Mouse (Mus musculus) midbrain, embryonic 14.5 days (tissue): Measurements from ENCODE around the gene Ccnyl1. TPM values are rescaled to one million over a fixed set of nuclear protein-coding genes. Genes with fewer than 3 reads are reported as not detected.
A peak's percentile ranks its signal among the peaks of the same experiment; 100 is the strongest.

Experiments
- ATAC-seq: fragments of 200-750 bp; cut with Nextera tagmentation; 2 replicates; pipeline ENCODE4 v1.8.0; 2017; ENCODE audit warnings: moderate number of reproducible peaks, moderate library complexity; ENCODE audit not compliant: low FRiP score, low TSS enrichment
- DNase-seq: peaks from one replicate; pipeline ENCODE4 v3.0.0-alpha.2; 2015
- H3K27ac ChIP-seq: fragments of 300-500 bp; sonication (generic); replicated peaks from 2 replicates; pipeline ENCODE4 v1.5.1; 2014; ENCODE audit warnings: mild to moderate bottlenecking, low read depth, low read length, moderate library complexity
- H3K27me3 ChIP-seq: fragments of 300-500 bp; sonication (generic); 2 replicates; pipeline ENCODE4 v1.6.1; 2014; ENCODE audit warnings: low read length, control low read depth, mixed read lengths; ENCODE audit not compliant: control insufficient read depth, insufficient read depth
- H3K36me3 ChIP-seq: fragments of 300-500 bp; sonication (generic); 2 replicates; pipeline ENCODE4 v1.6.1; 2014; ENCODE audit warnings: low read length, control low read depth; ENCODE audit not compliant: control insufficient read depth, insufficient read depth
- H3K4me1 ChIP-seq: fragments of 300-500 bp; sonication (generic); 2 replicates; pipeline ENCODE4 v1.6.1; 2014; ENCODE audit warnings: mild to moderate bottlenecking, antibody characterized with exemption, low read length, control low read depth; ENCODE audit not compliant: control insufficient read depth, insufficient read depth
- H3K4me2 ChIP-seq: fragments of 300-500 bp; sonication (generic); 2 replicates; pipeline ENCODE4 v1.6.1; 2014; ENCODE audit warnings: mild to moderate bottlenecking, low read length, moderate library complexity
- H3K4me3 ChIP-seq: fragments of 300-500 bp; sonication (generic); replicated peaks from 2 replicates; pipeline ENCODE4 v1.5.1; 2014; ENCODE audit warnings: low read depth, low read length
- H3K9ac ChIP-seq: fragments of 300-500 bp; sonication (generic); replicated peaks from 2 replicates; pipeline ENCODE4 v1.6.1; 2014; ENCODE audit warnings: mild to moderate bottlenecking, low read length, moderate library complexity
- H3K9me3 ChIP-seq: fragments of 300-500 bp; sonication (generic); 2 replicates; pipeline ENCODE4 v1.6.1; 2016; ENCODE audit warnings: low read length, control low read depth, mixed read lengths; ENCODE audit not compliant: control insufficient read depth
- WGBS: fragments of 180-500 bp; shearing (Covaris S2); extraction: QIAGEN DNeasy Blood & Tissue Kit; methylation state at CpG from one replicate; pipeline ENCODE4 v1.1.7; 2014; 5-methylcytosine and 5-hydroxymethylcytosine counted together
- polyA plus RNA-seq: library from polyadenylated mRNA; unstranded; fragments of >200 nt; fragmentation: Nextera tagmentation; extraction: Ambion mirVana; gene quantifications from 2 replicates; pipeline ENCODE4 v1.2.1, GENCODE M21; 2014

The Ccnyl1 gene
- polyA plus RNA-seq, 1 experiment from 2014 or later = 9.4 TPM

- Histone ChIP-seq H3K9me3 (no peaks in the 10 kb centered on the region), H3K4me3 (peak overlapping the region; percentile 91), H3K27me3 (no peaks in the 10 kb centered on the region), H3K9ac (peak overlapping the region; percentile 42), H3K36me3 (no peaks in the 10 kb centered on the region), H3K27ac (no peak overlapping the region), H3K4me1 (peaks cover 26% of the 10 kb centered on the region), H3K4me2 (peak overlapping the region; percentile 91)
- whole genome bisulfite sequencing = 27% methylated on average over 9 of the region's 9 CpGs
- DNase-seq (no peak), ATAC-seq (no peak)
These were observed 568 bp upstream of the Ccnyl1 start for GRCm38 (mm10) chr1:64689561-64690212.

DNA sequence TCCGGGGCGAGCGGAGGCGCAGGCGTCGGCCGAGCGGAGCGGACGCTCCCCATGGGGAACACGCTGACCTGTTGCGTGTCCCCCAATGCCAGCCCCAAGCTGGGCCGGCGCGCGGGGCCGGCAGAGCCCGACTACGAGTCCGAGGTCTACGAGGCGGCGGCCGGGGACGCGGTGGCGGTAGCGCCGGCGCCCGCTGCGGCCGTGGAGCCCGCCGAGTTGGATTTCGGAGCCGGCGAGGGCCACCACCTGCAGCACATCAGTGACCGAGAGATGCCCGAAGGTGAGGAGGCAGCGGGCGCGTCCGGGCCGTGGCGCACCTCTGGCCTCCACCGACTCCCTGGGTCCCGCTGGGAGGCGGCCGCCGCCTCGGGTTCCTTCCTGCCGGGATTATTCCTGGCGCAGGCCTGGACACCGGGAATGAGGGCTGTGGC is 881 bp downstream of the Ccnyl1 start:
- Histone ChIP-seq H3K4me2 (peak overlapping the region; percentile 89), H3K9me3 (no peaks in the 10 kb centered on the region), H3K27me3 (no peaks in the 10 kb centered on the region), H3K36me3 (no peaks in the 10 kb centered on the region), H3K27ac (peak overlapping the region; percentile 88), H3K4me3 (peak overlapping the region; percentile 91), H3K9ac (peak overlapping the region; percentile 79), H3K4me1 (peaks cover 26% of the 10 kb centered on the region)
- WGBS = under 1% methylated on average over 40 of the region's 55 CpGs
- DNase-seq = no peak
- no peak for ATAC-seq

GRCm38 (mm10) chr1:64691581-64691980 is 1.3 kb downstream of the Ccnyl1 start:
- H3K4me2 ChIP-seq = peak overlapping the region; percentile 89
- H3K27ac ChIP-seq = 0 out of 2 replicates have a peak overlapping the region, but pooled peaks have one; percentile 88
- no peaks in the 10 kb centered on the region for H3K27me3 ChIP-seq
- ATAC-seq (no peak), DNase-seq (no peak)
- WGBS = 1% methylated on average over 9 of the region's 9 CpGs
- H3K4me3 ChIP-seq = peak overlapping the region; percentile 91
- peak overlapping the region; percentile 79 for H3K9ac ChIP-seq
- H3K4me1 ChIP-seq = peaks cover 26% of the 10 kb centered on the region
- no peaks in the 10 kb centered on the region for H3K36me3 ChIP-seq
- no peaks in the 10 kb centered on the region for H3K9me3 ChIP-seq

- Histone ChIP-seq H3K4me2 (no peak overlapping the region), H3K36me3 (no peaks in the 10 kb centered on the region), H3K9me3 (no peaks in the 10 kb centered on the region), H3K27ac (no peak overlapping the region), H3K9ac (no peak overlapping the region), H3K27me3 (no peaks in the 10 kb centered on the region), H3K4me1 (peaks cover 21% of the 10 kb centered on the region), H3K4me3 (no peak overlapping the region)
- no peak for DNase-seq
- 72% methylated on average over 3 of the region's 3 CpGs for WGBS
- ATAC-seq = no peak
These were observed 4.9 kb downstream of the Ccnyl1 start for GRCm38 (mm10) chr1:64695156-64695555.

DNA sequence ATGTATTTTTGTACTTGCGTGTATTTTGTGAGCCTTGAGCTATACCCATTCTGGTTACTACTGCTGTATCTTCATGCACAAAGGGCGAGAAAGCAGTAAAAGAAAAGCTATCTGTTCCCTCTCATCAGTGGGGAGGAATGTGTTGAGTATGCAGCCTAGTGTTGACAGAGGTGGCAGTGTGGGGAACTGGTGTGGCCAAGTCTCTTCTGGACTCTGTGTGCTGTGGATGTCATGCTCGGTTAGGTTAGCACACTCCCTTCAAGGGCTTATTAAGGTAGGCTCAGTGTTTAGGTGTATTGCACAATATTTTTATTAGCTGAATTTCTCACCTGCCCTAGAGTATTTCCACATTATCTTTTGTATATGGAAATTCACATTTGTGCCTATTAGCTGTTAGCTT is 11.5 kb downstream of the Ccnyl1 start:
- DNase-seq (no peak), ATAC-seq (no peak)
- H3K27me3 ChIP-seq = no peaks in the 10 kb centered on the region
- 89% methylated on average over 3 of the region's 3 CpGs for WGBS
- H3K9ac ChIP-seq = no peak overlapping the region
- peaks cover 10% of the 10 kb centered on the region for H3K36me3 ChIP-seq
- H3K9me3 ChIP-seq = no peaks in the 10 kb centered on the region
- H3K27ac ChIP-seq = no peak overlapping the region
- no peak overlapping the region for H3K4me3 ChIP-seq
- H3K4me2 ChIP-seq = no peak overlapping the region
- H3K4me1 ChIP-seq = no peaks in the 10 kb centered on the region

DNA sequence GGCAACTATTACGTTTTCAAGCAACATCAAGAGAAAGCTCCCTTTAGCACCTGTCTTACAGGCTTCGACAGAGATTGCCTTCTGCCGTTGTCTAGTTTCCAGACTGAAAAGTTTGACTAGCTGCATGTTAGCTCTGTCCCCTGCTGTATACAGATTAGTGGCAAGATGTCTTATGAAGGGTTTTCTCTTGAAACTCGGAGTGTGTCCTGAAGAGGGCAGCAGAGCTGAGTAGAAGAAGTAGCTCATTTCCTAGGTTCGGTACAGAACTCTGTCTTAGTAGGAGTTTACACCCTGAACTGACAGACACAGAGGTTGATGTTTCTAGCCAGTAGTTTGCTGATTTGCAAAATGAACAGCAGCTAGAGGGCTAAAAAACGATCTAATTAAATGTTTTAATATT is 15.0 kb downstream of the Ccnyl1 start:
- Histone ChIP-seq H3K4me2 (no peak overlapping the region), H3K27me3 (no peaks in the 10 kb centered on the region), H3K9me3 (no peaks in the 10 kb centered on the region), H3K27ac (no peak overlapping the region), H3K4me1 (no peaks in the 10 kb centered on the region), H3K4me3 (no peak overlapping the region), H3K9ac (no peak overlapping the region), H3K36me3 (peaks cover 18% of the 10 kb centered on the region)
- ATAC-seq (no peak), DNase-seq (peak; percentile 83)
- WGBS = 51% methylated on average over 6 of the region's 6 CpGs

- Histone ChIP-seq H3K27me3 (no peaks in the 10 kb centered on the region), H3K9me3 (no peaks in the 10 kb centered on the region), H3K4me2 (no peak overlapping the region), H3K4me1 (no peaks in the 10 kb centered on the region), H3K36me3 (peaks cover 18% of the 10 kb centered on the region), H3K27ac (no peak overlapping the region), H3K4me3 (no peak overlapping the region), H3K9ac (no peak overlapping the region)
- ATAC-seq = no peak
- 98% methylated on average over 2 of the region's 2 CpGs for WGBS
- DNase-seq = no peak
These were observed 16.4 kb downstream of the Ccnyl1 start for GRCm38 (mm10) chr1:64706610-64707009.

- H3K36me3 ChIP-seq = peaks cover 15% of the 10 kb centered on the region
- DNase-seq (peak; percentile 61), ATAC-seq (no peak)
These were observed 19.6 kb downstream of the Ccnyl1 start for GRCm38 (mm10) chr1:64709891-64710290.

DNA sequence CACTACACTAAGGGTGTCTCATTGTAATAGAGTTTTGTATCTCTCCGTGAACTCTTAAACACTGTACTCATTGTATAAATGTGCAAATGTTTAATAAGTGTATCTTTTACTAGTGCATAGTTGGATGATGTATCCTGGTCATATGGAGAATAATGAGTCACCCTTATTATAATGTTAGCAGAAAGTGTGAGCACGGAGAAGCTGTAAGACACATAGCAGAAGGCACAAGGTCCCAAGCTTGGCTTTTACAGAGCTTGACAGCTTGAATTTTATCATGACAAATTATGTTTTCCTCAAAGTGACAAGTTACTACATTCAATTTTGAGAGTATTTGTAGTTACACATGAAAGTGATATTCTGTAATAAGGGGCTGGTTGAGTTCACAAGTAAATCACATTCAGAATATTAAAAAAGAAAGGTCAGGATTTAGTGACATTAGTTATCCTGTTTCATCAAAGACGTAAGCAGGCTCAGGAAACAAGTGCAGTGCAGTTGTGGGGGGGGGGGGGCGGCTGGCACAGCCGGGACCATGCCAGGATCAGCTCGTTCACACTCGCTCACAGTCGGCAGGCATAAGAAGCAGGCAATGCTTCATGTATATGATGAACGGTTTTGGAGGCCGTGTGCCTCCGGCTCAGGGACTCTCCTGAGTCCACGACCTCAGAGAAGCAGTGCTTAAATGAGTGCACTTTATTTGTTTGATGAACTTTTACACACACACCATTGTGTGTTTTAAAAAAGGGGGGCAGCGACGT is 21.9 kb downstream of the Ccnyl1 start:
- Histone ChIP-seq H3K9ac (no peak overlapping the region), H3K4me3 (no peak overlapping the region), H3K4me2 (no peak overlapping the region), H3K27ac (no peak overlapping the region), H3K4me1 (no peaks in the 10 kb centered on the region), H3K9me3 (no peaks in the 10 kb centered on the region), H3K27me3 (no peaks in the 10 kb centered on the region), H3K36me3 (peaks cover 28% of the 10 kb centered on the region)
- DNase-seq = no peak
- WGBS = 86% methylated on average over 14 of the region's 14 CpGs
- ATAC-seq = no peak

More at GRCm38 (mm10) chr1:64709891-64710290, 19.6 kb downstream of the Ccnyl1 start:
- Histone ChIP-seq H3K27ac (no peak overlapping the region), H3K27me3 (no peaks in the 10 kb centered on the region), H3K4me2 (no peak overlapping the region), H3K9ac (no peak overlapping the region), H3K9me3 (no peaks in the 10 kb centered on the region), H3K4me1 (no peaks in the 10 kb centered on the region), H3K4me3 (no peak overlapping the region)
- 26% methylated on average over 2 of the region's 2 CpGs for WGBS
